Mouse (Mus musculus): ENCODE results near the gene Mxi1.

DNA sequence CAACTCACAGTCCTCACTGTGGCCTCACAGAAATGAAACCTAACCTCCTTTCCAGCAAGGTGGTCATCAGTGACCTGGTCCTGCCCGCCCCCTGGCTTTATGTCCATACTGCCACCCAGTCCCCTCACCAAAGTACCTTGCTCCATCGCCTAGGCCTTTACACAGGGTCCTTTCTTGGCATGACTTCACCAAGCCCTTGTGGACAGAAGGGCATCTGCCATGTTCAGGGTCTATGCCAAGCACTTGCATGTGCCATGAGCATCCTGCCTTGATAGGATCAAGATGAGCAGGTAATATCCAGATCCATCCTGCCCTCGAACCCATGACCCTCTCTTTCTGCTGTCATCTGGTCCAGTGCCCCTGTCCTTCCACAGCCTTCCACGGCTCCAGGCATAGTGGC lies 49.5 kb upstream of the Mxi1 start:
- TF ChIP-seq CTCF (IDR thresholded peaks at IDR 0.05 in 2 of 3, conservative IDR thresholded peaks at IDR 0.05 in 1 of 3; ENCODE audit: control insufficient read depth in 1 of 3, insufficient read depth in 1 of 3, low read depth in 2 of 3, low read length in 3 of 3, poor library complexity in 1 of 3, severe bottlenecking in 1 of 3) (no peak), ELF1 (IDR thresholded peaks at IDR 0.05; ENCODE audit: low read depth, low read length) (no peak), ZNF384 (IDR thresholded peaks at IDR 0.05; ENCODE audit: low read depth, low read length) (no peak), MAFK (IDR thresholded peaks at IDR 0.05; ENCODE audit: borderline replicate concordance, low read depth, low read length) (no peak), SMC3 (IDR thresholded peaks at IDR 0.05; ENCODE audit: low read depth, low read length) (no peak), POLR2A (IDR thresholded peaks at IDR 0.05; ENCODE audit: control insufficient read depth in 1 of 2, insufficient read depth in 1 of 2, low read depth in 1 of 2, low read length in 2 of 2, poor library complexity in 1 of 2) (no peak), TBP (IDR thresholded peaks at IDR 0.05; ENCODE audit: low read depth, low read length) (no peak), HCFC1 (IDR thresholded peaks at IDR 0.05; ENCODE audit: low read depth, low read length) (no peak), ZMIZ1 (IDR thresholded peaks at IDR 0.05; ENCODE audit: low read depth, low read length) (no peak), UBTF (IDR thresholded peaks at IDR 0.05; ENCODE audit: borderline replicate concordance, insufficient read depth, low read depth, low read length) (no peak), CHD2 (IDR thresholded peaks at IDR 0.05; ENCODE audit: low read length) (no peak), JUND (IDR thresholded peaks at IDR 0.05; ENCODE audit: low read depth, low read length) (no peak), NELFE (IDR thresholded peaks at IDR 0.05; ENCODE audit: low read depth, low read length) (no peak)
